Mouse (Mus musculus) heart, embryonic 11.5 days (tissue): ENCODE results near the gene Gstm3. TPM values are rescaled to one million over a fixed set of nuclear protein-coding genes. Genes with fewer than 3 reads are reported as not detected.
"Not testable (repeated sequence)": the region's sequence is repeated elsewhere in the genome, so short reads cannot be mapped to it uniquely, and the experiment has no call there.

Source experiments
- ATAC-seq: fragments of 200-750 bp; cut with Nextera tagmentation; replicated peaks from 2 replicates; pipeline ENCODE4 v1.8.0; 2017; ENCODE audit warnings: moderate library complexity; ENCODE audit not compliant: insufficient number of reproducible peaks, low FRiP score, low TSS enrichment
- H3K27ac ChIP-seq: fragments of 300-500 bp; sonication (generic); 2 replicates; pipeline ENCODE4 v1.5.1; 2014; ENCODE audit warnings: mild to moderate bottlenecking, low read depth, low read length
- H3K27me3 ChIP-seq: fragments of 300-500 bp; sonication (generic); 2 replicates; pipeline ENCODE4 v1.6.1; 2014; ENCODE audit warnings: mild to moderate bottlenecking, low read length, mixed read lengths; ENCODE audit not compliant: control insufficient read depth, insufficient read depth
- H3K36me3 ChIP-seq: fragments of 300-500 bp; sonication (generic); 2 replicates; pipeline ENCODE4 v1.6.1; 2014; ENCODE audit warnings: mild to moderate bottlenecking, low read length, moderate library complexity, mixed read lengths; ENCODE audit not compliant: control insufficient read depth, insufficient read depth
- H3K4me1 ChIP-seq: fragments of 300-500 bp; sonication (generic); 2 replicates; pipeline ENCODE4 v1.6.1; 2014; ENCODE audit warnings: low read length; ENCODE audit not compliant: control insufficient read depth, insufficient read depth
- H3K4me2 ChIP-seq: fragments of 300-500 bp; sonication (generic); 2 replicates; pipeline ENCODE4 v1.6.1; 2014; ENCODE audit warnings: mild to moderate bottlenecking, moderate library complexity
- H3K4me3 ChIP-seq: fragments of 300-500 bp; sonication (generic); 2 replicates; pipeline ENCODE4 v1.5.1; 2014; ENCODE audit warnings: low read depth, low read length
- H3K9ac ChIP-seq: fragments of 300-500 bp; sonication (generic); 2 replicates; pipeline ENCODE4 v1.6.1; 2014; ENCODE audit warnings: mild to moderate bottlenecking, low read depth, low read length, moderate library complexity
- H3K9me3 ChIP-seq: fragments of 300-500 bp; sonication (generic); replicated peaks from 2 replicates; pipeline ENCODE4 v1.6.1; 2016; ENCODE audit warnings: low read length; ENCODE audit not compliant: control insufficient read depth
- WGBS: fragments of 180-500 bp; shearing (Covaris S2); extraction: QIAGEN DNeasy Blood & Tissue Kit; methylation state at CpG from one replicate; pipeline ENCODE4 v1.1.7; 2014; ENCODE audit not compliant: insufficient replicate concordance; 5-methylcytosine and 5-hydroxymethylcytosine counted together
- polyA plus RNA-seq: library from polyadenylated mRNA; unstranded; fragments of >200 nt; fragmentation: Nextera tagmentation; extraction: Ambion mirVana; gene quantifications from 2 replicates; pipeline ENCODE4 v1.2.1, GENCODE M21; 2014

The Gstm3 gene
- polyA plus RNA-seq, 1 experiment from 2014 or later, result 0.13 TPM

DNA sequence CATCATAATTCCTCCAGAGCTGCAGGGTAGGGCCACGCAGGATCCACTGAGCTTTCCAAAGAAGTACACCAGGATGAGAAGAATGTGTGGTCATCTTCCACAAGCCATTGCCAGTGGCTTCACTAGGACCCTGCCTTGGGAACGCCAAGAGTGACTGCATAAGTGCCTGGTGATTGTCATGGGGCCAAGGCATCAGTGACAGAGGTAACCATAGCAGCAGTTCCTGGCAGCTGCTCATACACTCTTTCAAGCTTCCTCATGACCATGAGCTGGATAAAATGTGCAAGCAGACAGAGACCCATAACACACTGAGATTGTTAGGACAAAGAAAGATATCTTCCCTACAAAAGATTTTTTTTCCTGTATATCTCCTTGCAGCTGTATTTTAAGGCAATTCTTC, 41.2 kb upstream of the Gstm3 start:
- H3K9me3 ChIP-seq, result no peaks in the 10 kb centered on the region
- WGBS, result 48% methylated on average over 2 of the region's 2 CpGs
- no peak overlapping the region for H3K27ac ChIP-seq
- H3K4me2 ChIP-seq, result no peak overlapping the region
- no peaks in the 10 kb centered on the region for H3K4me1 ChIP-seq
- H3K9ac ChIP-seq, result no peak overlapping the region
- no peak overlapping the region for H3K4me3 ChIP-seq
- H3K27me3 ChIP-seq, result no peaks in the 10 kb centered on the region
- ATAC-seq, result no peak
- H3K36me3 ChIP-seq, result no peaks in the 10 kb centered on the region

DNA sequence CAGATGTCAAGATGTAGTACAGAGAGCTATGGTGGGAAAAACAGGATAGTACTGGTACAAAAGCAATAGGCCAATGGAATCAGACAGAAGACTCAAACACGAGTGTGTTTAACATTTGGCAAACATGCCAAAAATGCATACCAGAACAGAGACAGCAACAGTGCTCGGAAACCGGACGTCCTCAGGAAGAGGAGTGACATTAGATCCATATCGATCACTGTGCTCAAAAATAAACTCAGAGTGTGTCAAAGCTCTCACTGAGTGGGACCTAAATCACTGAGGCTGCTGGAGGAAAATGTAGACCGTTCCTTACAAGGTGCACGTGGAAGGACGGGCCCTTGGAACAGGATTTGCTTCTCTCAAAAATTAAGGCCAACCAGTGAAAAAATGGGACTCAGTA, 32.9 kb upstream of the Gstm3 start:
- Histone ChIP-seq H3K9me3 (no peaks in the 10 kb centered on the region), H3K4me2 (no peak overlapping the region), H3K4me3 (no peak overlapping the region), H3K36me3 (no peaks in the 10 kb centered on the region), H3K9ac (no peak overlapping the region), H3K27ac (no peak overlapping the region), H3K27me3 (no peaks in the 10 kb centered on the region), H3K4me1 (no peaks in the 10 kb centered on the region)
- 77% methylated on average over 8 of the region's 8 CpGs for WGBS
- ATAC-seq, result no peak

DNA sequence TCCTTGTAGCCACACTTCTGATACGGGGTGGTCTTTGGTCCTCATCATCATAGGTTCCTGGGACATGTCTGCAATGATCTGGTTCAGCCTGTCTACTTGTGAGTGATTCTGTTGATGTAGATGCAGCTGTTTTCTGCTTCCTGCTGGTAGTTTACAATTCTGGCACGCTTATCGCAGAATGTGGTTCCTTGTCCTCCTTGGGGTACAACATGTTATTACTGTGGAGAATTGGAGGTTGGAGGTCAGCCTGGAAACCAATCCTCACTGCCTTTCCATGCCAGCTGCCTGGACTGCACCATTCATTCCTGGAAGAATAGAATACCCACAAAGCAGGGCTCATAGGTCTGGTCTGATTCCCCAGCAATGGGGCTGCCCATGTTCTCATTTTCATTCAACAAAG, 30.4 kb upstream of the Gstm3 start:
- 81% methylated on average over 3 of the region's 3 CpGs for WGBS
- Histone ChIP-seq H3K4me2 (no peak overlapping the region), H3K27ac (no peak overlapping the region), H3K36me3 (no peaks in the 10 kb centered on the region), H3K27me3 (no peaks in the 10 kb centered on the region), H3K9ac (no peak overlapping the region), H3K4me1 (no peaks in the 10 kb centered on the region), H3K4me3 (no peak overlapping the region), H3K9me3 (no peaks in the 10 kb centered on the region)
- no peak for ATAC-seq

DNA sequence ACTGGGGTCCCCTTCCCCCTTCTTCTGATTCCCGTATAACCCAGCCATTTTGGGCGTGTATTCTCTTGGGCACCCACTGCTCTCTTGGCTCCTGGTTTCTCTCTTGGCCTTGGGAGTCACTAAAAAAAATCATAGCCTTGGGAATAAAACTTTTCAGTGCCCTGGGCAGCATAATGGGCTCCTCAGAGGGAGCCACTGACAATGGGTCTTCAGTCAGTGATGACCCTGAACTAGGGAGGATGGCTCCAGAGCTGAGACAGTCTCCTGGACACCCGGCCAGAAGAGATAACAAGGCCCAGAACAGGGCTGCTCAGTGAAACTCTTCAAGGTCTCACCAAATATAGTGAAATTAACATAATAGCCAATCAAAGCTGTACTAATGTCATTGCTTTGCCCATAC, 29.5 kb upstream of the Gstm3 start:
- Histone ChIP-seq H3K27me3 (no peaks in the 10 kb centered on the region), H3K4me1 (no peaks in the 10 kb centered on the region), H3K27ac (no peak overlapping the region), H3K36me3 (no peaks in the 10 kb centered on the region), H3K9ac (no peak overlapping the region), H3K9me3 (no peaks in the 10 kb centered on the region), H3K4me2 (no peak overlapping the region), H3K4me3 (no peak overlapping the region)
- ATAC-seq, result no peak
- WGBS, result 74% methylated on average over 3 of the region's 3 CpGs

DNA sequence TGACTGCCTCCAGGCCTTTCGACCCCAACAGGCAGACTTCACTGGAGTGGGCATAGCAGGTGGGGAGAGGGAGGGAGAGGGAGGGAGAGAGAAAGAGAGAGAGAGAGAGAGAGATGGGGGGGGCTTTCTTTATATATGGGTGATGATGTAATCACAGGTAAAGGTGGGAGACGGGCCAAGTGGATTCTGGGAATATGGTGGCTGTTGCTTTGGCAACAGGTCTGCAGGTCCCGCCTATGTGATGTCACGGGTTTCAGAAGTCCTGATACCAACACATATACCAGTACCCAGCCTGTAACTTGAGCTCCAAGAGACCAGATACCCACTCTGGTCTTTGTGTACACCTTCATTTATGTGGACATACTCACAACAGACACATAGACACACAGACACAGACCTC, 27.5 kb upstream of the Gstm3 start:
- WGBS, result 71% methylated on average over 4 of the region's 4 CpGs
- no peak overlapping the region for H3K4me3 ChIP-seq
- no peak overlapping the region for H3K9ac ChIP-seq
- no peaks in the 10 kb centered on the region for H3K4me1 ChIP-seq
- H3K27me3 ChIP-seq, result no peaks in the 10 kb centered on the region
- no peaks in the 10 kb centered on the region for H3K9me3 ChIP-seq
- ATAC-seq, result no peak
- no peak overlapping the region for H3K4me2 ChIP-seq
- no peak overlapping the region for H3K27ac ChIP-seq
- no peaks in the 10 kb centered on the region for H3K36me3 ChIP-seq

DNA sequence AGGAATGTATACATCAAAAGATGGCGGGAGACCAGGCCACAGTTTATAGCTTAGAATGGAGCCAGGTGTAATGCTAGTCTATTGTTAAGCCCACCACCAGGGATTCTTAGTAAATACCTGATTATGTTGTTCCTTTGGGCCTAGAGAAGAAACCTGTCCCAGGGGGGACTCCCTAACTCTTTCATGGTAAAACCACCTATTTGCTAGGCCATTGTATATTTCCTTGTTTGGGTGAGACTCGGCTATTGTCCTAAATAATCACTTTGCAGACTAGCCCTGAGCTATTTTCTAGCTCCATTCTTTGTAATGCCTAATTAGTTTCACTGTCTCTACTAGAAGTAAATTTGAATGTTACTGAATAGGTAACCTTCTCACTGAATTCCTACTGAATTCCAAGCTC, 26.9 kb upstream of the Gstm3 start:
- not testable (repeated sequence) for H3K9me3 ChIP-seq, ATAC-seq

DNA sequence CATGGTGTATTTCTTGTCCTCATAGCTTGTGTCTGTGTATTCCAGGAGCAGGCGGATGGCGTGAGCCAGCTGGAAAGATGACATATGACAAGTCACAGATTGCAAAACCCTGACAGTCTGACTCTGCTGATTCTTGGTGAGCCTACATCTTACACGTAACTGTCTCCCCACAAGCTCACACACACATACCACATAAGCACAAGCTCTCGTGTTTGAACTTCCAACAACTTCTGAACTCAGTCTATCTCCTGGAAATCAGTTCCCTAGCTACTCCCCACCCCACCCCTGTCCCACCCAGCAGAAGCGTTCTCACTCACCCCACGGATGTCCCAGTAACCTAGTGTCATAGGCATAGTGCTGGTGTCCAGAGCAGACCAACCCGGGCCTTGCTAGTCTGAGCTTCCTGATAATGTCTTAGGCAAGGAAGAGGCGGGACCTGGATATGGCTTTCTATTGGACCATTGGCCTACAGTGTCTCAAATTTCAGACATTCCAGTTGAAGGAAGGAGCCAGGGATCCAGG, 17.0 kb upstream of the Gstm3 start, which contains the start of gene Gstm2:
Gene Gstm2 (minus strand): TSS at position 413 of the 522 bp plus-strand sequence.
- H3K4me1 ChIP-seq, result no peaks in the 10 kb centered on the region; the same call in 1 of the 2 replicates
- ATAC-seq, result peak; percentile 55; the same call in 1 of the 2 replicates
- H3K9me3 ChIP-seq, result no peaks in the 10 kb centered on the region
- peak within 1 kb of the TSS; percentile 54 for H3K9ac ChIP-seq
- H3K27me3 ChIP-seq, result no peaks in the 10 kb centered on the region
- H3K36me3 ChIP-seq, result no peaks in the 10 kb centered on the region
- peak within 1 kb of the TSS; percentile 56 for H3K4me2 ChIP-seq
- peak within 1 kb of the TSS; percentile 25; the same call in 1 of the 2 replicates for H3K4me3 ChIP-seq
- H3K27ac ChIP-seq, result 0 out of 2 replicates have a peak within 1 kb of the TSS, but pooled peaks have one; percentile 22
- 35% methylated on average over 8 of the region's 8 CpGs for WGBS

More for the DNA sequence above, 26.9 kb upstream of the Gstm3 start:
- WGBS, result 77% methylated on average over 2 of the region's 2 CpGs
- not testable (repeated sequence) for H3K9ac ChIP-seq, H3K4me2 ChIP-seq, H3K4me1 ChIP-seq, H3K36me3 ChIP-seq, H3K27ac ChIP-seq, H3K27me3 ChIP-seq, H3K4me3 ChIP-seq

DNA sequence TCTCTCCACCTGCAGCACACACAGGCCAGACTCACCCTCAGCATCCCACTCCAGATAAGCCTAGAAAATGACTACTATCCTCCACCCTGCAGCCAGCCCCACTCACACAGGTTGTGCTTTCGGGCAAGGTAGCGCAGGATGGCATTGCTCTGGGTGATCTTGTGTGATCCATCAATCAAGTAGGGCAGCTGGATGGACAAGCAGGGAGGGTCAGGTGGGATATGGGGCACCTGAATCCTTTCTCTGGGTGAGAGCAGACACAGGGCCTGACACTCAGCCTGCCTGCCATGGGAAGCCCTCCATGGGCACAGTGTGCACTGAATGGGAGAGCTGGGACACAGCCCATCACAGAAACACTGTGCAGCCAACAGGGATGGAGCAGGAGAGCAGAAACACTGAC, 16.1 kb upstream of the Gstm3 start:
- H3K4me2 ChIP-seq, H3K9me3 ChIP-seq, H3K4me1 ChIP-seq, ATAC-seq, H3K27me3 ChIP-seq, H3K9ac ChIP-seq, H3K27ac ChIP-seq, H3K36me3 ChIP-seq, H3K4me3 ChIP-seq: not testable (repeated sequence)
- 95% methylated on average over 2 of the region's 2 CpGs for WGBS

DNA sequence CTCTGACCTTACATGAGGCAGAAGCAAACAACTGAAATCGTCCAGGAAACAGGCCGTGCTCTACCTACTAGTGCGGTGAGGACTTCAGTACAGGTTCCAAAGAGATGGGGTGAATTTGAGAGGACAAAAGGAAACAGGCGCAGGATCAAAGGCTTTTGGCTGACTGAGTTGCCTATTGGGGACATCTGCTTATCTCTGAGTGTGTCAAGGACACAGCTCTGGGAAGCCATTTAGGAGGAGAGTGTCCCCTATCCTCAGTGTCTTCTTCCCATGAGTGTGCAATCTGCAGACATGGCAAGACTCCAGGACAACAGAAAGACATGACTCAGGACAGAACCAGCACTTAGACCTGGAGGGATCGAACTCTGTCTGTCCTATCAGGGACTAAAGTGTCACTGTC, 15.4 kb upstream of the Gstm3 start:
- Histone ChIP-seq H3K36me3 (no peaks in the 10 kb centered on the region), H3K4me2 (no peak overlapping the region), H3K4me3 (no peak overlapping the region), H3K27ac (no peak overlapping the region), H3K27me3 (no peaks in the 10 kb centered on the region), H3K9me3 (no peaks in the 10 kb centered on the region), H3K4me1 (no peaks in the 10 kb centered on the region; the same call in 1 of the 2 replicates), H3K9ac (no peak overlapping the region)
- 73% methylated on average over 5 of the region's 5 CpGs for WGBS
- ATAC-seq, result no peak
